Mouse (Mus musculus): Measurements from ENCODE around the gene Abcd3.

Abcd3 gene

DNA sequence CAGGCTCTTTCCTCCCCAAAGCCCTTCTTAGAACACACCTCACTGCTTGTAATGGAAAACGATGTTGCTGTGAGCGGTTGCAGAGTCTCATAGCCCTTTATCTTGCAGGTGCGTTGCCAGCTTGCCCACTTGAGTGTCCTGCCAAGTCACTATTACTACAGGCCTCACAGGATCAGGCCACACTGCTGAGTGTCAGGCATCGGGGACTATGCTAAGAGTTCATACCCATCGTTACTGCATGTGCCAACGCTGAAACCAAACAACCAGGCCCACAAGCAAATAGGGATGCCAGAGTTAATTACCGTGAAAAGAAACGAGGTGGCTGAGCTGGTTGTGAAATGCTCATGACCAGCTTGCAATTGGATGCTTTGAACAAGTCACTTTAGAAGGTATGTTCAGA lies 101.3 kb downstream of the Abcd3 start:
- in situ Hi-C loops (cut with MboI, MseI): no loop called here

DNA sequence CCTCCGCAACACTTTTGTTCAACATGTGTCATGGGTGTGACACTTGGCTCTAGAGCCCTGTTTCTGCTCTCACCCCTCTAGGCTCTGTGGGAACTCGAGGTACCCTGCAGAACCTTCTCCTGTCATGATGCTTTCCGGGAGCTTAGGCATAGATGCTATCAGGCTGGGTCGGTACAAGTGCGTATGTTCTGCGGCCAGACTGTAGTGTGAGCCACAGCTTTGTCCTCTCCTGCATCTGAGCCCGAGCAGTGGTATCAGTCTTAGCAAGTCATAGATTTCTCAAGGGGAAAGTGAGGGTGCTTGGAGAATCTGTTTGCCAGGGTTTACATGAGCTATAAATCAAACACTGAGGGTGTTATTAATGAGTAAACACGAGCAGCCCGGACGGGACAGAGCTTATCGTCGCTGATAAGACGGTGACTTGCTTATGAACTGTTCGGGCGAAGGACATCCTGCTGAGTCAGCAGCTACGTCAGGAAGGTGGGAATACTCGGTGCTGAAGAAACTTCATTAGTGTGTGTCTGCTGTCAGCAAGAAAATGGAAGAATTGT lies 101.9 kb downstream of the Abcd3 start:
- in situ Hi-C loops (cut with MboI, MseI): no loop called here

DNA sequence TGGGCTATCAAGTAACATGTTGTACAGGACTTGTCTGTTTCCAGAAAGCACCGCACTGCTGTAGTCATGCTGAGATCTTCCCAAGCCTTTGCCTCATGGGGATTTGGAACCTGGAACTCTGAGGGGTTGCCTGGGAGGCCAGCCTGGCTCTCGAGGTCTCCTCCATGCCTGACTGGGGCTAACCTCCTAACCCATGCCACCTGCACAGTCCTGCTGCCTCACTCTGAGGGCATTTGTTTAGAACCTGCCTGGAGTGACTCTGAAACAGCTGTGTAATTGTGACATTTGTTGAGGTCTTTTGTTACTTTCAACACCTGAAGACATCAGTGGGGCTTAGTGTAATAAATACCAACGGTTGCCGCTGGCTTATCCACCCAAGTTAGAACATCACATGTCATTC lies 102.9 kb downstream of the Abcd3 start:
- in situ Hi-C loops (cut with MboI, MseI): no loop called here

DNA sequence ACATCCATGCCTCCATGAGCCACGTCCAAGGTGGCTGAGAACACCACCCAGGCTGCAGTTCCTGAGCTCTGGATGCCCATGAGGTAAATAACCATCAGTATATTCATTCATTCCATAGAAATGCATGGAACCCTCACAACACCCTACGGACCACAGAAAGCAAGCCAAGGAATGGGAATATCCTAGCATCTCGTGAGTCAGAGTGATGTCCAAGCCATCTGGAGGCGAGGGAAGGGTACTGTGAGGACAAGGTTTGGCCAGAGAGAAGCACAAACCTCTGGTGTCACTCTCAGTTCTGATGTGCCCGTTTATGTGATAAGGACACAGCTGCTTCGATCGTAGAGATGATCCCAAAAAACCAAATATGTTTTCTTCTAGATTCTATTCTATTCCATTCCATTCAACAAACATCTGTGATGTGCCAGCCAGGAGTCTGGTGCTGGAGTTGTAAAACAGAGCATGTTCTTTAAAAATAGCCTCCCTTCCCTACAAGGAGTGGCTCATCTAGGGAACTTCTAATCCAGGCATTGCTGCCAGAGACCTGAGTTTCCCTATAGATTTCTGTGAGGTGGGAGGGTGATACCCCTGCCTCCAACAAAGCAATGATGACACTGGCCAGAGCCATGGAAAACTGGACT lies 104.1 kb downstream of the Abcd3 start:
- in situ Hi-C loops (cut with MboI, MseI): no loop called here

Data from T-helper 1 cell (primary cell).